Mouse (Mus musculus): ENCODE data around the gene Zpr1.

GRCm38 (mm10) chr9:46235596-46235648 is 37.4 kb upstream of the Zpr1 start, which contains the start of gene Apoc3:
- no peak for TF ChIP-seq POLR2A (IDR thresholded peaks at IDR 0.05; ENCODE audit: low read depth, low read length)
- no peak for TF ChIP-seq CTCF (IDR thresholded peaks at IDR 0.05; ENCODE audit: borderline replicate concordance, insufficient read depth, low read length)
